Mouse (Mus musculus): ENCODE results near the gene Acan.
A peak's percentile ranks its signal among the peaks of the same experiment; 100 is the strongest.

Gene Acan

GRCm38 (mm10) chr7:79139891-79140591 is 86.8 kb downstream of the Acan start:
- no peak for DNase-seq

- peak; percentile 75 to 83 for DNase-seq
Observed at GRCm38 (mm10) chr7:79140897-79141296, 87.6 kb downstream of the Acan start.

DNA sequence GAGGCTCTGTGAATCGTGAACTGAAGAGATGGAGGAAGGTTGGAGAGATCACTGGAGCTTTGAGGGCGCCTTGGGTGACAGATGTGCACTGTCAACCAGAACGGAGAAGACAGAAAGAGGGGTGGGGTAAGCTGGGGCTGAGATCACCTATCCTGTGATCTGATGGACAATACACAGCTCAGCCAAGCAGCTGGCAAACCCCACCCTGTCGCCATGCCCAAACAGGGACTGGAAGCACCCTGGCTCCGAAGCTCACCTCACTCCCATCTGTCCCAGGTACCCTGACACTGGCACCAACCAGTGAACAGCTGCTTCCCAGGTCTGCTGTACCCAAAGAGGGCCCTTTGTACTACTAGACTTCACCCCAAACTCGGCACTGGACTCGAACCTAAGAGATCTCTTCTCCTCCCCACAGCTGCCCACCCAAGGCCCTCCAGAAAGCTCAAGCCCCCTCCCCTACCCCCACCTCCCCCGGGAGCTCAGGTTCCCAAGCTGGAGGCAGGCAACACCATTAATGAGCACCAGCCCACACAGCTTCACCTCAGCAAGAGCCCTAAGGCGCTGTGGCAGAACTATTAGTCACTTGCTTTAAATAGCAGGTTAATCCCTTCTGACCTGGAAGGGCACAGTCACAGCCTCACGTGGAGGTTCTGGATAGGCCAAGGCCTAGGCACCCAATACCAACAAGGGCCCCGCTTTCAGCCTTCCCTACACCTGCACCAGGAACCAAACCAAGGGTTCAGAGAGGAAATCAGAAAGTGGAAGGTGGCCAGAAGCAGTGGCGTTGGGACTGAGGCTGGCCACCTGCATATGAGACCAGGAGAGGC is 93.9 kb downstream of the Acan start:
- no peak for DNase-seq

DNA sequence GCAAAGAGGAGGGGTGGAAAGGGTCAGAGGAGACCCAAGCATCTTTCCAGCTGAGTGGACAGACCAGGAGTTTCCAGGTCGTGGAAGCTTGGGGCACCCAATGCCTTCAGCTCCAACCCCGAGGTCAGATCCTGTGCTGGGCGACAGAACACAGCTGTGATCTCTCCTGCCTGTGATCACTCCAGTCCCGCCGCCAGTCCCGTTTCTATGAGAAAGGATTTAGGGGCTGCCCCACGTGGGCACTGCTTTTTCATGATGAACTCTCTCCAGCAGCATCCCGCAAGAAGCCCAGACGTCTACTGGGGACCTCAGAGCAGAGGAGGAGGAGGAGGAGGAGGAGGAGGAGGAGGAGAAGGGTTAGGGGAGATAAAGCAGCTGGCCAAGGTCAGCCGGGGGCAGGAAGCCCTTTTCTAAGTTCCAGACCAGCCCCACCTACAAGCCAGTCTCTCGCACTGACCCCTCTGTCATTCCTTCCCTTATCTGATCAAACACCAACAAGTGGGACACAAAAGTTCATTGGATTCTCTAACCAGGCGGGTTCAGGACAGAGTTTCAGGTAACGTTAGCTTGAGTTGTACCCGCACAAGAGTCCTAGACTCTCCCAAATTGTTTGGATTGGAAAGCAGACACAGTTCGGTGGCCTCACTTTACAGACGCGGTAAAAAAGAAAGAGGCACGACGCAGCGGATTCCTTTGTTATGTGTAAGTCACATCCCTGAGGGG is 94.8 kb downstream of the Acan start:
- no peak for DNase-seq

GRCm38 (mm10) chr7:79148711-79149266 is 95.5 kb downstream of the Acan start, which contains the start of gene Mfge8:
Mfge8 (minus strand) TSS chr7:79149060.
- DNase-seq: peak; percentile 40 to 52

DNA sequence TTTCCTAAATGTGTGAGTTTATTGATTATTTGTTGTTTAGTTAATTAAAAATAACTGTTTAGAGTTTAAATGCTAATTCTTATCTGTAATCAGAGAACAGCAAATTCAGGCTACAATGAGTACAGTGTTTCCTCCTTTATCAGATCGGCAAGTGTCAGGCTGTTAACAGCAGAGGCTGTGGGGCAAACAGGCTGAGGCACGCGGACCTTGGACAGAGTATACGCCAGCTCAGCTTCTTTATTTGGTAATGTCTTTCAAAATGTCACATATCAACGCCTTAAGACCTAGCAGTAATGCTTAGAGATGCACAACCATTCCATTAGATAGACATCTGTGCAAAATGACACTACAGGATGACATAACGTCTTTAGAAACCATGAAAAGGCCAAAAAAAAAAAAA is 96.2 kb downstream of the Acan start:
- no peak for DNase-seq

DNA sequence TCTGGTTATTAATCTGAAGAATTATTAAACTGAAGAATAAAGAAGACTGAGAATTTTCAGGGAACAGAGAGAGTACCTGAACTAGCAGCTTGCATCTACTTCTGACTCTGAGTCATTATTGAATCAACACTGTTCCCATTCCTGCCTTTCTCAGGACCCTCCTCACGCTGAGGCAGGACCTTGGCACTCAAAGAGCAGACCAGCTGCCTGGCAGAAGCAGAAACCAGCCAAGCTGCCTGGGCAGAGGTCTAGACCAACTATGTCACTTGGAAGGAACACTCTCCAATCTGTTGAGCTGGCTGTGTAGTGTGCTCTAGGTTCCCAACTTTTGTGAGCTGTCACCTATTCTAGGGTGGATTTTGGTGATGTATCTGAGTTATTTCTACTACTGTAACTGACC is 106.1 kb downstream of the Acan start:
- no peak for DNase-seq
